Mouse (Mus musculus): ENCODE measurements around the gene Sis. TPM values are rescaled to one million over a fixed set of nuclear protein-coding genes. Genes with fewer than 3 reads are reported as not detected.

Sis gene
- under 1 TPM in 1 of 2 experiments, not detected in 1; 0.07 TPM for total RNA-seq (2021)
- long read RNA-seq, experiment 1 = 0 reads
- long read RNA-seq, experiment 2 = 0 reads

GRCm38 (mm10) chr3:72967675-72968074 lies at the start of gene Sis:
TSS of gene Sis (minus strand) at chr3:72967863.
- intact Hi-C loops (cut with DNase I) = no loop called here
- no peak for DNase-seq (ENCODE audit: extremely low spot score in 1 of 2, low spot score in 2 of 2)
- TF ChIP-seq CTCF (IDR thresholded peaks at IDR 0.05) = no peak
- Histone ChIP-seq H3K27ac (no peak within 1 kb of the TSS), H3K4me3 (no peak within 1 kb of the TSS)

DNA sequence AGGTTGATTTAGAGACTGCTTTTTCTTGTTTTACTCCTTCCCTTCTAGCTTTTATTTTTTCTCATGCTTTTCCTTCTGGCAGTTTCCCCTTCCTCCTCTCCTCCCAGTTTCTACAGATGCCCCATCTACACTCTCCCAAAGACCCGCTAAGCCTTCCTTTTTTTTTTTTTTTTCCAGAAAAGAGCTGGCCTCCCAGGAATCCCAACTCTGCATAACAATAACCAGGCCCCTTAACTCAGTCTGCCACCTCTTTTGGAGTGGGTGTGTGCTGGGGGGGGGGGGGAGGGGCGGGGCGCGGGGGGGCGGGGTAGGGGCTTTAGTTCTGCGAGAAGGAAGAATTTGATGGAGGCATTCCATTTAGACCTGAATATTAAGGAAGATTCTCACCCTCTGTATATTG lies 38.4 kb upstream of the Sis start:
- no peak for DNase-seq (ENCODE audit: extremely low spot score in 1 of 2, low spot score in 2 of 2)
- Histone ChIP-seq H3K27ac (no peak overlapping the region), H3K4me3 (no peak overlapping the region)
- no peak for TF ChIP-seq CTCF (IDR thresholded peaks at IDR 0.05)
- intact Hi-C loops (cut with DNase I) = no loop called here

DNA sequence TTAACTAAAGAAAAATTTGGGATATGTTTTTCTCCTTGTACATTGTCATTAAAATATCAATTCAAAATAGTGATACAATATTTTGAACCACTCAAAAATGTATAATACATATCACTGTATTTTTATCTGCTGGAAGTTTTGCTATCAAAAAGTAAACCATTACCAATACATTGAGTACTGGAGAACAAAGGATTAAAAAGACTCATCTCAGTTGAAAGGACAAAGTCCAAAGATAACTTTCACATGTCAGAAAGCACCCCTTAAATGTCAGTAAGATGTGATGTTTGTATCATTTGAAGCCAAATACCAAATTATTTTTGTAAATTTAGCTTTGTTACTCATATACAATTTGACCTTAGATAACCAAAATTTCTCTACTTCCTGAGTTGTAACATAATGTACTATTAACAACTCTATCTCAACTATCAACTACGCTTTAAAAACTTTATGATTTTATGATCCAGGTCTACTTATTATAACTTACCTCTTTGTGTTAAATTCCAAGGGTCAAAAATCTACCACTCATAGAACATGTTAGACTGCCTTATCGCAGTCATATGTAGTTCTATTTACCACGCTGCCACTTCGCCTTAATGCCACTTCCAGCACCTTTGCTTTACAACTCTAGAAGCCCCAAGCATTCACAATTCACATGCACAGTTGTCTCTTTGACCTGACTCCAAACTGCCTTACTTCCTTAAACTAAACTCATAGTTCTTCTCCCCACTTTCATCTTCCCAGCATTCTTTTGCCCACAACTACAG lies 35.5 kb upstream of the Sis start:
- no peak overlapping the region for H3K27ac ChIP-seq
- no peak for DNase-seq (ENCODE audit: extremely low spot score in 1 of 2, low spot score in 2 of 2)
- no peak for TF ChIP-seq CTCF (IDR thresholded peaks at IDR 0.05)
- H3K4me3 ChIP-seq = no peak overlapping the region
- intact Hi-C loops (cut with DNase I) = no loop called here

GRCm38 (mm10) chr3:72997517-72997916 lies 29.9 kb upstream of the Sis start:
- no peak for DNase-seq (ENCODE audit: extremely low spot score in 1 of 2, low spot score in 2 of 2)
- no peak overlapping the region for H3K4me3 ChIP-seq
- intact Hi-C loops (cut with DNase I) = no loop called here
- no peak overlapping the region for H3K27ac ChIP-seq
- no peak for TF ChIP-seq CTCF (IDR thresholded peaks at IDR 0.05)

DNA sequence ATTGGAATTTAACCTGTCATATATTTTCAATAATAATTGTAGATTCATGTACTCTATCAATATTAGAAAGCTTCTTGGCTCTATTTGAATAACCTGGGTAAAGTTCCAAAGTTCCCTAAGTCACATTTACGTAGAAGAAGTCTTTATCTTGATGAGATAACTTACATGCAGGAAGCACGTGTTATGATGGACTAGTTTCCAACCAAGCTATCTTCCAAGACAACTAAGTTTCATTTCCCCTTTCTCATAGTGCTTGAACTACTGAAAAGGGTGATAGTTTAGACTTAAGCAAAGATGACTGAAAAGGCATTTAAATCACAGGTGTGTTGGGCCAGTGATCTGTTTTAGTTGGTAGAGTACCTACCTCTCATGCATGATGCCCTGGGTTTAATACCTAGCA lies 23.3 kb upstream of the Sis start:
- Histone ChIP-seq H3K4me3 (no peak overlapping the region), H3K27ac (no peak overlapping the region)
- no peak for DNase-seq (ENCODE audit: extremely low spot score in 1 of 2, low spot score in 2 of 2)
- no peak for TF ChIP-seq CTCF (IDR thresholded peaks at IDR 0.05)
- intact Hi-C loops (cut with DNase I) = no loop called here

GRCm38 (mm10) chr3:72976602-72977001 lies 8.9 kb upstream of the Sis start:
- DNase-seq (ENCODE audit: extremely low spot score in 1 of 2, low spot score in 2 of 2) = no peak
- H3K27ac ChIP-seq = no peak overlapping the region
- H3K4me3 ChIP-seq = no peak overlapping the region
- intact Hi-C loops (cut with DNase I) = no loop called here
- no peak for TF ChIP-seq CTCF (IDR thresholded peaks at IDR 0.05)

DNA sequence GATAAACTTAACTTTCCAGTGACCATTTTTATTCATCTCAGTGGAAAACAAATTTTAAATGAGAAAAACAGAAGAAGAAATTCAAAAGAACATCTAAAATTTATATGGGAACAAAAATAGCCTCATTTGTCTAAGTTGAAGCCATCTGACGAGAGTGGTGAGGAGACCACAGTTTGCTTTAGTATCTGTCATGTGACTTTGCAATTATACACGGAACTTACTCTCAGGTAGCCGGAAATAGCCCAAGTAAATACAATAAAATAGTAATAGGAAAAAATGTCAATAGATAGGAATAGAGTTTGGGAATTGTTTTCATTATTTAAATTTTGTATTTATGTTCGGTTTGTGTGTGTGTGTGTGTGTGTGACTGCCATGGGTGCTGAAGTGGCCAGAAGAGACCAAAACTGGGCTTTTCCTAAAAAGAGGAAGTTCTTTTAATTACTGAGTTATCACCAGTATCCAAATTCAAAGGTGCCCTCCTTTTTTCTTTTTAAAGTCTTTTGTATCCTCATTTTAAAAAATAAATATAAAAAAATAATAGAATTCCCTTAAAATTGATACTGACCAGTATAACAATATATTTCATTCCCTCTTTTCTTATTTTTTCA lies 48.6 kb downstream of the Sis start:
- no peak for TF ChIP-seq CTCF (IDR thresholded peaks at IDR 0.05)
- no peak overlapping the region for H3K27ac ChIP-seq
- no peak overlapping the region for H3K4me3 ChIP-seq
- DNase-seq (ENCODE audit: extremely low spot score in 1 of 2, low spot score in 2 of 2) = no peak
- intact Hi-C loops (cut with DNase I) = no loop called here

DNA sequence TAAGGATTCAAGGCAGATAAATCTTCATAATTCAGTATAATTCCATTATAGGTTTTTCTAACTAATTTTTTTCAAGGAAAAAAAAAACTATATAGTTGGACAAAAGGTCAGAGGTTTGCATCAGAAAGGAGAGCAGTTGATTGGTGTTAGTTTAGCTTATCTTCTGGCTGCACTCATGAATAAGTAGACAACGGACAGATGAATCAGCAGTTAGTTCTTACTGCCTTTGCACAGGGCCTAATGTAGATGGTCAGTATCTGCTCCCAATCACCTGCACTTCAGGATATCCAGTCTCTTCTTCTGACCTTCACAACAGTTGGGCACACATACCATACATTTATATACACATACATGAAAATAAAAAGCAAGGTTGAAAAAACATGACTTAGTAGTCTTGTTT lies 85.2 kb downstream of the Sis start:
- Histone ChIP-seq H3K4me3 (no peak overlapping the region), H3K27ac (no peak overlapping the region)
- no peak for DNase-seq (ENCODE audit: extremely low spot score in 1 of 2, low spot score in 2 of 2)
- TF ChIP-seq CTCF (IDR thresholded peaks at IDR 0.05) = no peak
- intact Hi-C loops (cut with DNase I) = no loop called here

- DNase-seq (ENCODE audit: extremely low spot score in 1 of 2, low spot score in 2 of 2) = no peak
- no peak for TF ChIP-seq CTCF (IDR thresholded peaks at IDR 0.05)
- intact Hi-C loops (cut with DNase I) = no loop called here
- Histone ChIP-seq H3K27ac (no peak overlapping the region), H3K4me3 (no peak overlapping the region)
Observed at GRCm38 (mm10) chr3:72868141-72868540, 99.5 kb downstream of the Sis start.

DNA sequence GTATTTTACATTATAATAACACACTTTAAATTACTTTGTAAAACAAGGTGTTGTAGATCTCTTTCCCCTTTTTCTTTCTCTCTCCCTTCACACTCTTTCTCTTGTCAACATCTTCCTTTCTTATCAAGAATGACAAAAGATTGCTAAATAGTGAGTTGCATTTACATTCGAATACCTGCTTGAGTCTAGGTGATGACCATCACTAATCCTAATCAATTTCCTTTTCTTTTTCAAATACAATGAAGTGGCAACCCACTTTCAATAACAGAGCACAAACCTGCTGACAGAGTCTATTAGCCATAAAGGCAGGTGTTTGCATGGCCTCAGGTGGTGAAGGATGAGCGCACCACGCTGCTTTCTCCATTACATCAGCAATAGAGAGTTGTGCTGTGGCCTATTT lies 108.9 kb downstream of the Sis start:
- H3K4me3 ChIP-seq = no peak overlapping the region
- H3K27ac ChIP-seq = no peak overlapping the region
- no peak for TF ChIP-seq CTCF (IDR thresholded peaks at IDR 0.05)
- DNase-seq (ENCODE audit: extremely low spot score in 1 of 2, low spot score in 2 of 2) = no peak
- intact Hi-C loops (cut with DNase I) = no loop called here

- intact Hi-C loops (cut with DNase I) = no loop called here
- no peak overlapping the region for H3K4me3 ChIP-seq
- no peak for DNase-seq (ENCODE audit: extremely low spot score in 1 of 2, low spot score in 2 of 2)
- H3K27ac ChIP-seq = no peak overlapping the region
- no peak for TF ChIP-seq CTCF (IDR thresholded peaks at IDR 0.05)
Observed at GRCm38 (mm10) chr3:72855405-72855804, 112.3 kb downstream of the Sis start.

DNA sequence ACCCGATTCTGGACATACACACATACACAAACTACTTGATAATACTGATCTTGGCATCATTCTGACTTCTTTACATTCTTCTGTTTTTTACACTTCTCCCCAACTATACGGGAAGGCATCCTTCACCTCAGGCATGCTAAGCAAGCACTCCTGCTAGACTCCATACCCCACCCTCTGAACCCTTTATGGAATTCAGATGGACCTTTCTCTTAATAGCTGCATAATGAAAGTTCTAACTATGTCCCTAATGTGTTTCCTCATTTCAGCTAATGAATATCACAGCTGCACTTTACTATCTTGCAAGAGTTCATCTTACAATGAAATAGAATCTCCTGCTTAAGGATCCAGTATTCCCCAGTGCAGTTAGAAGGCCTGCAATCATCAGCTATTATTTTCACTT lies 127.0 kb downstream of the Sis start:
- TF ChIP-seq CTCF (IDR thresholded peaks at IDR 0.05) = no peak
- Histone ChIP-seq H3K27ac (no peak overlapping the region), H3K4me3 (no peak overlapping the region)
- intact Hi-C loops (cut with DNase I) = no loop called here
- DNase-seq (ENCODE audit: extremely low spot score in 1 of 2, low spot score in 2 of 2) = no peak

Other genes with a start within 250 kb of the Sis start
- gene Slitrk3, start 89.9 kb upstream of the Sis start, total RNA-seq (2021) = 10 to 100 TPM; 61.5 to 70.5 TPM